Comparison of ENCODE assay signal across 9 mouse cellular contexts in the genomic region with DNA sequence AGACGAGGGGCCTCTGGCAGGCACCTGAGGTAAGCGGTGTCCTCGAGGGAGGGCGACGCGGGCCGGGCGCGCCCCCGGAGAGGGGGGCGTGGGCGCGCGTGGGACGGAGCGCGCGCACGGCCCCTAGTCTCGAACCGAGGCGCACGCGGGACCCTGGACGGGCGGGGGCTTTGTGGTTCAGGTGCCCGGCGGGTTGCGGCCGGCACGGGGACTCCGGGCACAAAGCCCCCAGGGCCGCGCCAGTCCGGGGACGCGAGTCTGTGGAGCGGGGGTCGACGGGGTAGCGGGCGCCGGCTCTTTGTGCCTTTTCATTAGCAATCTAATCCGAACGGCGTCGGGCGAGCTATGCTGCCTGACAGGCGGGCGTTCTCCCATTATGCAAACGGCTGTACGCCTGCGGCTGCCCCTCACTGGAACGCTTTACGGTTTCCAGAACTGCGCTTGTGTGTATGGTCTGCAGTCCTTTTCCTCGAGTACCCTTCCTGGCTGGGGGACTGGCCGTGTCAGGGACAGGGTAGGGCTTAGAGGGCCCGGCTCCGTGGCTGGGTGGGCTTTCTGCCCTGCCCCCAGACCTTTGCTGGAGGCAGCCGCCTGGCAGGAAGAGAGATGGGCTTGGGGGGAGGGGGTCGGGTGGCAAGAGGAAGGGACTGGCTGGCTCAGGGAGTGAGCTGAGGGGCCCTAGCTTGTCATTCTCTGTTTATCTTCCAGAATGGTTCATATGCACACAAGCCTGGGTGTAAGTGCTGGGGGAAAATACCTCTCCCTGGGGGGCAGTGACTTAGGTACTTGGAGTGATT. TPM values are rescaled to one million over a fixed set of nuclear protein-coding genes. Genes with fewer than 3 reads are reported as not detected.
DNase-seq lines count a peak whose midpoint lies in the region; ATAC-seq and TF ChIP-seq lines count a peak whose summit lies in the region.
"Had no signal": no experiment of that assay in that cellular context is flagged by ENCODE, and none has a peak within 500 bp of the region (broad histone marks: within the 10 kb centered on the region; RNA-seq: fewer than 3 reads in every experiment).

No protein-coding gene starts in this region.

- H3K4me3 ChIP-seq in forebrain, postnatal 0 days (ENCODE audit: low read depth, low read length): peak overlapping the region; percentile 96
- H3K4me3 ChIP-seq in hindbrain, embryonic 15.5 days: peak overlapping the region; percentile 83
- H3K4me3 ChIP-seq in macrophage (ENCODE audit: inconsistent target): peak overlapping the region; percentile 64

- H3K9ac ChIP-seq in forebrain, postnatal 0 days: peak overlapping the region; percentile 95
- peak overlapping the region; percentile 91 for H3K9ac ChIP-seq in hindbrain, embryonic 15.5 days

- H3K36me3 ChIP-seq in forebrain, postnatal 0 days (ENCODE audit: insufficient read depth): no peaks in the 10 kb centered on the region
- no peaks in the 10 kb centered on the region for H3K36me3 ChIP-seq in hindbrain, embryonic 15.5 days
- no peaks in the 10 kb centered on the region for H3K36me3 ChIP-seq in macrophage (ENCODE audit: inconsistent target)

- peaks cover 50% of the 10 kb centered on the region for H3K79me2 ChIP-seq in macrophage (ENCODE audit: inconsistent target)

- H3K27me3 ChIP-seq in forebrain, postnatal 0 days (ENCODE audit: insufficient read depth, low read length): no peaks in the 10 kb centered on the region
- no peaks in the 10 kb centered on the region for H3K27me3 ChIP-seq in hindbrain, embryonic 15.5 days
- H3K27me3 ChIP-seq: Patski had no signal

- peaks cover 13% of the 10 kb centered on the region for H3K4me1 ChIP-seq in forebrain, postnatal 0 days (ENCODE audit: insufficient read depth)
- H3K4me1 ChIP-seq in hindbrain, embryonic 15.5 days (replicated peaks): peaks cover 45% of the 10 kb centered on the region

- H3K4me2 ChIP-seq in forebrain, postnatal 0 days (ENCODE audit: low read depth): peak overlapping the region; percentile 84
- H3K4me2 ChIP-seq in hindbrain, embryonic 15.5 days: peak overlapping the region; percentile 81

- DNase-seq in heart, adult 11 months: peak; percentile 94
- no peak for DNase-seq in heart, adult 8-10 months (ENCODE audit: low spot score)
- DNase-seq in forebrain, postnatal 0 days: peak; percentile 79
- DNase-seq in left cerebral cortex, postnatal 14 days (ENCODE audit: low spot score in 2 of 2): peak; percentile 33 to 45
- DNase-seq in right cerebral cortex, postnatal 4 days: peak; percentile 58

- WGBS in forebrain, postnatal 0 days: under 1% methylated on average over 56 of the region's 62 CpGs
- under 1% methylated on average over 56 of the region's 62 CpGs for WGBS in hindbrain, embryonic 15.5 days
- under 1% methylated on average over 30 of the region's 62 CpGs for WGBS in macrophage (ENCODE audit: missing documents)

- H3K27ac ChIP-seq in forebrain, postnatal 0 days (ENCODE audit: low read depth, low read length): peak overlapping the region; percentile 95
- H3K27ac ChIP-seq in hindbrain, embryonic 15.5 days (replicated peaks): peak overlapping the region; percentile 95
- no peak overlapping the region for H3K27ac ChIP-seq in macrophage

- H3K9me3 ChIP-seq in forebrain, postnatal 0 days (ENCODE audit: low read length): no peaks in the 10 kb centered on the region
- H3K9me3 ChIP-seq in hindbrain, embryonic 15.5 days: no peaks in the 10 kb centered on the region

- intact Hi-C loops in left cerebral cortex, postnatal 14 days (cut with DNase I): loop anchor here (2.0 kb wide), 1 partner anchor 25 kb away; the partner anchor contains the start of gene Rimbp3

- peak; percentile 24; the same call in 1 of the 2 replicates for ATAC-seq in cerebellum, adult (ENCODE audit: insufficient number of reproducible peaks, low FRiP score, low TSS enrichment)
- ATAC-seq in forebrain, postnatal 0 days: peak; percentile 79
- peak; percentile 74 for ATAC-seq in hindbrain, embryonic 15.5 days (ENCODE audit: low FRiP score, low read depth)

- no peak for TF ChIP-seq CTCF in forebrain, postnatal 0 days (IDR thresholded peaks at IDR 0.05; ENCODE audit: low read depth)

RNA-seq across cellular contexts. Expression of gene Hic2, which starts 0.5 kb away (rescaled TPM):
- 1 to 10 TPM; 1.4 to 2.2 (median 1.9) TPM for total RNA-seq in heart, adult 8-10 months (2022)
- total RNA-seq in forebrain, postnatal 0 days (2014; rRNA removed): 10.4 and 14.9 TPM in 2 replicates
- 2.7 and 4.3 TPM in 2 replicates for polyA plus RNA-seq in forebrain, postnatal 0 days (2015; fragmentation: Nextera tagmentation; extraction: Ambion mirVana)
- polyA plus RNA-seq in hindbrain, embryonic 15.5 days (2015; fragmentation: Nextera tagmentation; extraction: Ambion mirVana): 7.3 and 7.5 TPM in 2 replicates
- total RNA-seq in left cerebral cortex, postnatal 14 days (2021): 1 to 10 TPM; 4.8 to 5.0 TPM
- total RNA-seq in macrophage (2018; cell fraction: chromatin; rRNA removed): 1 to 10 TPM; 2.1 to 8.8 (median 4.5) TPM
- total RNA-seq in macrophage (2018; cell fraction: cytosol; rRNA removed): 1 to 10 TPM in 18 of 26 experiments, under 1 TPM in 8; 0.50 to 2.3 (median 1.2) TPM
- total RNA-seq in macrophage (2018; cell fraction: nucleus; rRNA removed): 1 to 10 TPM; 1.6 to 6.8 (median 3.2) TPM
- polyA plus RNA-seq in macrophage (2018): 1.1 to 1.4 TPM (median 1.4 TPM) in 3 replicates

RNA-seq across cellular contexts. Expression of gene Rimbp3, which starts 25.5 kb away (rescaled TPM):
- total RNA-seq in heart, adult 8-10 months (2022): under 1 TPM in 3 of 4 experiments, not detected in 1; 0.14 to 0.44 (median 0.22) TPM
- 3.0 and 3.3 TPM in 2 replicates for total RNA-seq in forebrain, postnatal 0 days (2014; rRNA removed)
- 0.92 and 1.3 TPM in 2 replicates for polyA plus RNA-seq in forebrain, postnatal 0 days (2015; fragmentation: Nextera tagmentation; extraction: Ambion mirVana)
- 1.8 and 1.9 TPM in 2 replicates for polyA plus RNA-seq in hindbrain, embryonic 15.5 days (2015; fragmentation: Nextera tagmentation; extraction: Ambion mirVana)
- total RNA-seq in left cerebral cortex, postnatal 14 days (2021): 1 to 10 TPM; 1.5 to 1.8 TPM
- under 1 TPM in 8 of 26 experiments, not detected in 18; 0.12 to 0.18 (median 0.15) TPM for total RNA-seq in macrophage (2018; cell fraction: chromatin; rRNA removed)
- total RNA-seq in macrophage (2018; cell fraction: cytosol; rRNA removed): not detected
- under 1 TPM in 5 of 26 experiments, not detected in 21; 0.08 to 0.25 (median 0.18) TPM for total RNA-seq in macrophage (2018; cell fraction: nucleus; rRNA removed)
- not detected in 3 replicates for polyA plus RNA-seq in macrophage (2018)

RNA-seq across cellular contexts. Expression of gene Ube2l3, which starts 31.5 kb away (rescaled TPM):
- 100 to 1,000 TPM; 107 to 119 (median 114) TPM for total RNA-seq in heart, adult 8-10 months (2022)
- total RNA-seq in forebrain, postnatal 0 days (2014; rRNA removed): 127 and 136 TPM in 2 replicates
- 330 and 371 TPM in 2 replicates for polyA plus RNA-seq in forebrain, postnatal 0 days (2015; fragmentation: Nextera tagmentation; extraction: Ambion mirVana)
- polyA plus RNA-seq in hindbrain, embryonic 15.5 days (2015; fragmentation: Nextera tagmentation; extraction: Ambion mirVana): 281 and 286 TPM in 2 replicates
- 100 to 1,000 TPM; 143 to 144 TPM for total RNA-seq in left cerebral cortex, postnatal 14 days (2021)
- 10 to 100 TPM; 28.9 to 86.2 (median 49.7) TPM for total RNA-seq in macrophage (2018; cell fraction: chromatin; rRNA removed)
- total RNA-seq in macrophage (2018; cell fraction: cytosol; rRNA removed): 100 to 1,000 TPM; 225 to 367 (median 264) TPM
- total RNA-seq in macrophage (2018; cell fraction: nucleus; rRNA removed): 10 to 100 TPM; 29.9 to 94.3 (median 69.2) TPM
- 216 to 529 TPM (median 268 TPM) in 3 replicates for polyA plus RNA-seq in macrophage (2018)

RNA-seq across cellular contexts. Expression of gene Tmem191c, which starts 42.0 kb away (rescaled TPM):
- 1 to 10 TPM; 1.2 to 2.7 (median 1.7) TPM for total RNA-seq in heart, adult 8-10 months (2022)
- 55.2 and 71.0 TPM in 2 replicates for total RNA-seq in forebrain, postnatal 0 days (2014; rRNA removed)
- 36.2 and 53.5 TPM in 2 replicates for polyA plus RNA-seq in forebrain, postnatal 0 days (2015; fragmentation: Nextera tagmentation; extraction: Ambion mirVana)
- polyA plus RNA-seq in hindbrain, embryonic 15.5 days (2015; fragmentation: Nextera tagmentation; extraction: Ambion mirVana): 75.2 and 81.9 TPM in 2 replicates
- total RNA-seq in left cerebral cortex, postnatal 14 days (2021): 100 to 1,000 TPM; 118 to 134 TPM
- 10 to 100 TPM in 24 of 26 experiments, 1 to 10 TPM in 2; 5.5 to 50.5 (median 18.3) TPM for total RNA-seq in macrophage (2018; cell fraction: chromatin; rRNA removed)
- total RNA-seq in macrophage (2018; cell fraction: cytosol; rRNA removed): 1 to 10 TPM in 15 of 26 experiments, under 1 TPM in 11; 0.30 to 3.9 (median 1.6) TPM
- 10 to 100 TPM in 14 of 26 experiments, 1 to 10 TPM in 12; 1.2 to 35.1 (median 11.0) TPM for total RNA-seq in macrophage (2018; cell fraction: nucleus; rRNA removed)
- polyA plus RNA-seq in macrophage (2018): 2.2 to 2.7 TPM (median 2.2 TPM) in 3 replicates

Comparison
In these comparisons a context has a peak if more than half of its experiments do, and no peak if none do; other contexts are left out.
1. ATAC-seq: peak in every context shown above with its lines; median percentile 79 in forebrain, postnatal 0 days; 74 in hindbrain, embryonic 15.5 days; 24 in cerebellum, adult.